Mouse (Mus musculus) forebrain, embryonic 12.5 days (tissue): Measurements from ENCODE around the gene Chchd6. TPM values are rescaled to one million over a fixed set of nuclear protein-coding genes. Genes with fewer than 3 reads are reported as not detected.

Experiments
- ATAC-seq: fragments of 200-750 bp; cut with Nextera tagmentation; 2 replicates; pipeline ENCODE4 v1.8.0; 2017; ENCODE audit warnings: moderate TSS enrichment; ENCODE audit not compliant: low FRiP score
- H3K27ac ChIP-seq: fragments of 300-500 bp; sonication (generic); 2 replicates; pipeline ENCODE4 v1.5.1; 2016; ENCODE audit warnings: mild to moderate bottlenecking
- H3K27me3 ChIP-seq: fragments of 300-500 bp; sonication (generic); 2 replicates; pipeline ENCODE4 v1.6.1; 2016; ENCODE audit warnings: mild to moderate bottlenecking
- H3K36me3 ChIP-seq: fragments of 300-500 bp; sonication (generic); replicated peaks from 2 replicates; pipeline ENCODE4 v1.6.1; 2016; ENCODE audit warnings: mild to moderate bottlenecking
- H3K4me1 ChIP-seq: fragments of 300-500 bp; sonication (generic); 2 replicates; pipeline ENCODE4 v1.6.1; 2016
- H3K4me2 ChIP-seq: fragments of 300-500 bp; sonication (generic); 2 replicates; pipeline ENCODE4 v1.6.1; 2016; ENCODE audit warnings: mild to moderate bottlenecking, moderate library complexity
- H3K4me3 ChIP-seq: fragments of 300-500 bp; sonication (generic); replicated peaks from 2 replicates; pipeline ENCODE4 v1.5.1; 2016; ENCODE audit warnings: mild to moderate bottlenecking
- H3K9ac ChIP-seq: fragments of 300-500 bp; sonication (generic); 2 replicates; pipeline ENCODE4 v1.6.1; 2016; ENCODE audit warnings: mild to moderate bottlenecking
- H3K9me3 ChIP-seq: fragments of 300-500 bp; sonication (generic); 2 replicates; pipeline ENCODE4 v1.6.1; 2016
- WGBS: fragments of 180-500 bp; shearing (Covaris S2); methylation state at CpG from one replicate; pipeline ENCODE4 v1.1.7; 2016; 5-methylcytosine and 5-hydroxymethylcytosine counted together
- polyA plus RNA-seq: library from polyadenylated mRNA; unstranded; fragments of >200 nt; fragmentation: Nextera tagmentation; extraction: Ambion mirVana; gene quantifications from 2 replicates; pipeline ENCODE4 v1.2.1, GENCODE M21; 2016

Gene Chchd6
- polyA plus RNA-seq, 1 experiment from 2014 or later: 87.3 TPM

GRCm38 (mm10) chr6:89492368-89492767, 103.1 kb downstream of the Chchd6 start:
- Histone ChIP-seq H3K4me3 (no peak overlapping the region), H3K36me3 (no peaks in the 10 kb centered on the region)

GRCm38 (mm10) chr6:89490369-89490768, 105.1 kb downstream of the Chchd6 start:
- Histone ChIP-seq H3K4me2 (no peak overlapping the region), H3K36me3 (no peaks in the 10 kb centered on the region), H3K27me3 (no peaks in the 10 kb centered on the region), H3K9ac (no peak overlapping the region), H3K4me1 (no peaks in the 10 kb centered on the region), H3K9me3 (no peaks in the 10 kb centered on the region), H3K4me3 (no peak overlapping the region), H3K27ac (no peak overlapping the region)
- no peak for ATAC-seq
- WGBS: 93% methylated on average over 3 of the region's 3 CpGs

More at GRCm38 (mm10) chr6:89492368-89492767, 103.1 kb downstream of the Chchd6 start:
- Histone ChIP-seq H3K9me3 (no peaks in the 10 kb centered on the region), H3K4me2 (no peak overlapping the region), H3K27me3 (no peaks in the 10 kb centered on the region), H3K4me1 (no peaks in the 10 kb centered on the region), H3K27ac (no peak overlapping the region), H3K9ac (no peak overlapping the region)
- WGBS: 82% methylated on average over 4 of the region's 4 CpGs
- ATAC-seq: no peak

GRCm38 (mm10) chr6:89489533-89489932, 105.9 kb downstream of the Chchd6 start:
- WGBS: 87% methylated on average over 1 of the region's 1 CpGs
- no peaks in the 10 kb centered on the region for H3K27me3 ChIP-seq
- no peak for ATAC-seq
- H3K9me3 ChIP-seq: no peaks in the 10 kb centered on the region
- H3K9ac ChIP-seq: no peak overlapping the region
- H3K4me3 ChIP-seq: no peak overlapping the region
- H3K4me1 ChIP-seq: no peaks in the 10 kb centered on the region
- H3K27ac ChIP-seq: no peak overlapping the region
- H3K4me2 ChIP-seq: no peak overlapping the region
- H3K36me3 ChIP-seq: no peaks in the 10 kb centered on the region

GRCm38 (mm10) chr6:89486055-89486454, 109.4 kb downstream of the Chchd6 start:
- H3K27ac ChIP-seq: no peak overlapping the region
- H3K36me3 ChIP-seq: no peaks in the 10 kb centered on the region
- no peak overlapping the region for H3K4me3 ChIP-seq
- 68% methylated on average over 4 of the region's 4 CpGs for WGBS
- H3K27me3 ChIP-seq: no peaks in the 10 kb centered on the region
- no peak overlapping the region for H3K9ac ChIP-seq
- ATAC-seq: no peak
- no peaks in the 10 kb centered on the region for H3K9me3 ChIP-seq
- no peaks in the 10 kb centered on the region for H3K4me1 ChIP-seq
- H3K4me2 ChIP-seq: no peak overlapping the region

GRCm38 (mm10) chr6:89481192-89481591, 114.3 kb downstream of the Chchd6 start:
- ATAC-seq: no peak

GRCm38 (mm10) chr6:89467908-89468307, 127.5 kb downstream of the Chchd6 start:
- Histone ChIP-seq H3K27me3 (no peaks in the 10 kb centered on the region), H3K4me3 (no peak overlapping the region), H3K9ac (no peak overlapping the region), H3K27ac (no peak overlapping the region), H3K9me3 (no peaks in the 10 kb centered on the region), H3K4me1 (peaks cover 7% of the 10 kb centered on the region), H3K36me3 (no peaks in the 10 kb centered on the region), H3K4me2 (no peak overlapping the region)
- ATAC-seq: no peak

More at GRCm38 (mm10) chr6:89481192-89481591, 114.3 kb downstream of the Chchd6 start:
- H3K36me3 ChIP-seq: no peaks in the 10 kb centered on the region
- H3K9ac ChIP-seq: no peak overlapping the region
- H3K4me2 ChIP-seq: no peak overlapping the region
- WGBS: 87% methylated on average over 4 of the region's 4 CpGs
- H3K4me1 ChIP-seq: no peaks in the 10 kb centered on the region
- H3K9me3 ChIP-seq: no peaks in the 10 kb centered on the region
- H3K27ac ChIP-seq: no peak overlapping the region
- H3K27me3 ChIP-seq: no peaks in the 10 kb centered on the region
- H3K4me3 ChIP-seq: no peak overlapping the region

- 78% methylated on average over 9 of the region's 9 CpGs for WGBS
- no peaks in the 10 kb centered on the region for H3K9me3 ChIP-seq
- no peak overlapping the region for H3K4me2 ChIP-seq
- H3K36me3 ChIP-seq: no peaks in the 10 kb centered on the region
- ATAC-seq: no peak
- H3K27ac ChIP-seq: no peak overlapping the region
- H3K27me3 ChIP-seq: no peaks in the 10 kb centered on the region
- H3K4me3 ChIP-seq: no peak overlapping the region
- peaks cover 7% of the 10 kb centered on the region for H3K4me1 ChIP-seq
- H3K9ac ChIP-seq: no peak overlapping the region
Observed at GRCm38 (mm10) chr6:89467290-89467689, 128.2 kb downstream of the Chchd6 start.

GRCm38 (mm10) chr6:89466875-89467274, 128.6 kb downstream of the Chchd6 start:
- Histone ChIP-seq H3K27me3 (no peaks in the 10 kb centered on the region), H3K4me2 (no peak overlapping the region), H3K9ac (no peak overlapping the region), H3K4me1 (peaks cover 7% of the 10 kb centered on the region), H3K36me3 (no peaks in the 10 kb centered on the region), H3K9me3 (no peaks in the 10 kb centered on the region), H3K4me3 (no peak overlapping the region), H3K27ac (no peak overlapping the region)
- ATAC-seq: no peak
- 71% methylated on average over 3 of the region's 3 CpGs for WGBS

GRCm38 (mm10) chr6:89466053-89466708, 129.3 kb downstream of the Chchd6 start:
- H3K36me3 ChIP-seq: no peaks in the 10 kb centered on the region
- H3K4me1 ChIP-seq: peaks cover 7% of the 10 kb centered on the region
- no peak for ATAC-seq
- no peaks in the 10 kb centered on the region for H3K9me3 ChIP-seq
- H3K27me3 ChIP-seq: no peaks in the 10 kb centered on the region
- H3K4me2 ChIP-seq: no peak overlapping the region
- no peak overlapping the region for H3K27ac ChIP-seq
- no peak overlapping the region for H3K9ac ChIP-seq
- 77% methylated on average over 12 of the region's 12 CpGs for WGBS
- no peak overlapping the region for H3K4me3 ChIP-seq

GRCm38 (mm10) chr6:89462223-89462760, 133.2 kb downstream of the Chchd6 start:
- H3K4me1 ChIP-seq: peaks cover 3% of the 10 kb centered on the region
- no peak for ATAC-seq
- H3K27me3 ChIP-seq: no peaks in the 10 kb centered on the region
- no peaks in the 10 kb centered on the region for H3K36me3 ChIP-seq
- H3K4me3 ChIP-seq: no peak overlapping the region
- no peaks in the 10 kb centered on the region for H3K9me3 ChIP-seq
- H3K9ac ChIP-seq: no peak overlapping the region
- 85% methylated on average over 2 of the region's 2 CpGs for WGBS
- H3K27ac ChIP-seq: no peak overlapping the region
- H3K4me2 ChIP-seq: no peak overlapping the region

GRCm38 (mm10) chr6:89461250-89462222, 133.9 kb downstream of the Chchd6 start:
- Histone ChIP-seq H3K4me2 (no peak overlapping the region), H3K4me3 (no peak overlapping the region), H3K9ac (no peak overlapping the region), H3K4me1 (no peaks in the 10 kb centered on the region), H3K27ac (no peak overlapping the region), H3K27me3 (no peaks in the 10 kb centered on the region), H3K36me3 (no peaks in the 10 kb centered on the region), H3K9me3 (no peaks in the 10 kb centered on the region)
- ATAC-seq: no peak
- WGBS: 89% methylated on average over 9 of the region's 9 CpGs

GRCm38 (mm10) chr6:89459634-89460033, 135.8 kb downstream of the Chchd6 start:
- H3K9ac ChIP-seq: no peak overlapping the region
- ATAC-seq: no peak
- 64% methylated on average over 3 of the region's 3 CpGs for WGBS
- H3K36me3 ChIP-seq: no peaks in the 10 kb centered on the region
- H3K4me3 ChIP-seq: no peak overlapping the region
- no peaks in the 10 kb centered on the region for H3K9me3 ChIP-seq
- no peak overlapping the region for H3K4me2 ChIP-seq
- H3K27ac ChIP-seq: no peak overlapping the region
- H3K4me1 ChIP-seq: no peaks in the 10 kb centered on the region
- no peaks in the 10 kb centered on the region for H3K27me3 ChIP-seq
